Mouse (Mus musculus) testis, adult 2 months (tissue): ENCODE measurements around the gene Vil1.

Experiments used
- CTCF ChIP-seq: fragments of 200-500 bp; IDR thresholded peaks from 2 replicates; pipeline ENCODE4 v1.5.1; 2012; ENCODE audit warnings: low read depth, mild to moderate bottlenecking, inconsistent platforms, low read length, moderate library complexity; ENCODE audit not compliant: control insufficient read depth, insufficient read depth, insufficient replicate concordance
- POLR2A ChIP-seq: fragments of 200-500 bp; IDR thresholded peaks from 2 replicates; pipeline ENCODE4 v1.6.1; 2012; ENCODE audit warnings: low read depth, mild to moderate bottlenecking, inconsistent platforms, low read length, moderate library complexity; ENCODE audit not compliant: control insufficient read depth

DNA sequence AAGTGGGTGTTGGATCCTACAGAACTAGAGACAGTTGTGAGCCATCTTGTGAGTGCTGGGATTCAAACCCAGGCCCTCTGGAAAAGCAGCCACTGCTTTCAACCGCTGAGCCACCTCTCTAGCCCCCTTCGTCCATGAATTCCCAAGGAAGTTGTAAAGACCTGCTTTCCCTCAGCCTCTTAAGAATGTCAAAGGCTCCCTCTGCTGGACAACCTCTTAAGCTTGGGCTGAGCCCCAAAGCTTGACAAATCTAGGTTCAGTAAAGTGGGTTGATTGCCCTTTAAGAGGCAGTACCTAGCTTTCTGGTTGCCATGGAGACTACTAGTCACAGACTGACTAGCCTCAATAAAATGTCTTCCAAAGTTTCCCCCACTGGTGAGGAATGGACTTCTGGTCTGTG lies 47.4 kb upstream of the Vil1 start, which contains the start of gene Catip:
- no peak for TF ChIP-seq CTCF
- TF ChIP-seq POLR2A, result no peak
